Mouse (Mus musculus) kidney, adult 2 months (tissue): ENCODE results near the gene Col8a1. TPM values are rescaled to one million over a fixed set of nuclear protein-coding genes. Genes with fewer than 3 reads are reported as not detected.
A peak's percentile ranks its signal among the peaks of the same experiment; 100 is the strongest.

Experiments used
- DNase-seq: peaks from one replicate; pipeline ENCODE4 v3.0.0; 2021
- H3K27ac ChIP-seq: fragments of 200-500 bp; 2 replicates; pipeline ENCODE4 v1.5.1; 2012; ENCODE audit warnings: low read depth, low read length, control low read depth, inconsistent platforms; ENCODE audit not compliant: insufficient read depth
- H3K27me3 ChIP-seq: fragments of 200-500 bp; replicated peaks from 2 replicates; pipeline ENCODE4 v1.6.1; 2012; ENCODE audit warnings: mild to moderate bottlenecking, moderate library complexity, low read length, inconsistent platforms; ENCODE audit not compliant: control insufficient read depth, insufficient read depth
- H3K36me3 ChIP-seq: fragments of 200-500 bp; 2 replicates; pipeline ENCODE4 v1.6.1; 2012; ENCODE audit warnings: mild to moderate bottlenecking, moderate library complexity, low read length, inconsistent platforms; ENCODE audit not compliant: control insufficient read depth, insufficient read depth
- H3K4me1 ChIP-seq: fragments of 200-500 bp; 2 replicates; pipeline ENCODE4 v1.6.1; 2011; ENCODE audit warnings: low read length; ENCODE audit not compliant: control insufficient read depth, insufficient read depth
- H3K4me3 ChIP-seq: fragments of 200-500 bp; 2 replicates; pipeline ENCODE4 v1.5.1; 2011; ENCODE audit warnings: mild to moderate bottlenecking, low read depth, low read length, control low read depth; ENCODE audit not compliant: insufficient read depth
- CTCF ChIP-seq: fragments of 200-500 bp; conservative IDR thresholded peaks from 2 replicates; pipeline ENCODE4 v1.5.1; 2011; ENCODE audit warnings: low read depth, mild to moderate bottlenecking, control low read depth, low read length, moderate library complexity, mixed read lengths; ENCODE audit not compliant: insufficient read depth, insufficient read length
- POLR2A ChIP-seq: fragments of 200-500 bp; IDR thresholded peaks from one replicate; pipeline ENCODE4 v1.6.1; 2011; ENCODE audit warnings: low read depth, low read length, control low read depth
- WGBS: fragments of 180-500 bp; shearing (Covaris S2); methylation state at CpG from one replicate; pipeline ENCODE4 v1.1.7; 2018; 5-methylcytosine and 5-hydroxymethylcytosine counted together
- polyA plus RNA-seq: library from polyadenylated mRNA; depleted of rRNA; stranded (reverse); fragments of >200 nt; gene quantifications from 2 replicates; pipeline ENCODE4 v1.2.3, GENCODE M21; 2012; rRNA removed

Gene Col8a1
- 2.1 TPM in 2 replicates for polyA plus RNA-seq

DNA sequence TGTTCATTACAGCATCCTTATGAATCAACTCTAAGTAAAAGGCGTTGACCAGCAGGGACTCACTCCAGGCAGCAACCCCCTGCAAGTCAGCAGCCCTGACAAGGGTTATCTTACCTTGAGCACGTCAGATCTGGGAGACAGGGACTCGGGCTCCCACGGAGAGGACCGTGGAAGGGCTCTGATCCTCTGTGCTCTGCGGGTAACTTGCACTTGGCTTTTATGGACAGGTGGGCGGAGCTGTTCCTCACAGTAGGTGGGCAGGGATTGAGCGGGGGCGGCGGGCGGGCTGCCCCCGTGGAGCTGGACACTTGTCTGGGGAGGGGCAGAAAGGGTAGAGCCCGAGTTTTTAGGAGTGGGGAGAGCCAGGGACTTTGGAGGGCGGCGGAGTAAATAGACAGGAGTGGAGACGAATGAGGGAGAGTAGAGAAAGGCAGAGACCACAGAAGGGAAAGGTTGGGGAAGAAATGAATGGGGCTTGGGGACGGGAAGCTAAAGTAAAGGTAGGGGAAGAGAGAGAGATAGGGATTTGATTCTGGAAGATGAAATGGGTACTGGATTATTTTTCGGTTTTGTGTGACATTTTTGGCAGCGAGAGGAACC, at the start of gene Col8a1:
Col8a1 (minus strand) TSS at position 212 of the 600 bp plus-strand sequence.
- Histone ChIP-seq H3K4me3 (peak within 1 kb of the TSS; percentile 36), H3K36me3 (no peaks in the 10 kb centered on the region), H3K4me1 (no peaks in the 10 kb centered on the region), H3K27me3 (no peaks in the 10 kb centered on the region), H3K27ac (0 out of 2 replicates have a peak within 1 kb of the TSS, but pooled peaks have one; percentile 41)
- no peak for TF ChIP-seq CTCF
- TF ChIP-seq POLR2A, result no peak
- 3% methylated on average over 19 of the region's 19 CpGs for WGBS
- DNase-seq, result peak; percentile 27

DNA sequence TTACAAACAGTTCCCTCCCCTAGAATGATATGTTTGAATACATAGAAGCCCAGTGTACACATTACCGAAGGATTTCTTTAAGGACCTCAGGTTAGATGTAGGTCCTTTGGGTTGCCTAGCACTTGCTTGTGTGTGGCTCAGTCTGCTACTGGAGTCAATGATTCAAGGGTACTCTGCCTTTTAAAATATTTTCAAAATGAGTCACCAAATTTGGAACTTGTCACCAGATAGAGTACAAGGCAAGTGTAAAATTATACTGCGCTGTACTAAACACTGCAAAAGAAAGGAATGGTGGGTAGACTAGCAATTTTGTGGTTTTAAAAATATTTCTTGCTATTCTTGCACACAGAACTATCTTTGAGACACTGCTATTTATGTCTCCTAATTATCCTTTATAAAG, 47.3 kb upstream of the Col8a1 start:
- no peak for TF ChIP-seq CTCF
- TF ChIP-seq POLR2A, result no peak
- no peak overlapping the region for H3K4me3 ChIP-seq
- WGBS, result 96% methylated on average over 2 of the region's 2 CpGs
- no peak for DNase-seq
- H3K27me3 ChIP-seq, result no peaks in the 10 kb centered on the region
- no peaks in the 10 kb centered on the region for H3K4me1 ChIP-seq
- H3K27ac ChIP-seq, result no peak overlapping the region
- no peaks in the 10 kb centered on the region for H3K36me3 ChIP-seq

DNA sequence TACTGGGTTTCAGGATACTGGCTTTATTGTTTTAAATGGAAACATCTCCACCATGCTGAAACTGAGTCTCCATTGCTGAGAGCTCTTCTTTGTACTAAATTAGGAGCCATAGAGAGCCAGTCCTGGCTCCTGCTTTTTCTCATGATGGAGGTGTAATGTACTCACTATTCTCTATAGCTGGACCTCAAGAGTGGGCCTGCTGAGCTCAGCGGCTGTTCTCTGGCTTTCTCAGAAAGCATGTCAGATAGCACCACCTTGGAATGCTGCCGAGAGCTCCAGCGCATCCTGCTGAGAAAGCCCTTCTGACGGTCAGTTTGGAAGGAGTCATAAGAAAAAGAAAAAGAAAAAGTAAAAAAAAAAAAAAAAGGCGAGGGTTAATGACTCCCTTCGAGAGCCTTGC, 41.8 kb upstream of the Col8a1 start:
- Histone ChIP-seq H3K27ac (no peak overlapping the region), H3K4me3 (no peak overlapping the region), H3K27me3 (no peaks in the 10 kb centered on the region), H3K36me3 (no peaks in the 10 kb centered on the region), H3K4me1 (no peaks in the 10 kb centered on the region)
- DNase-seq, result no peak
- 79% methylated on average over 6 of the region's 6 CpGs for WGBS
- no peak for TF ChIP-seq POLR2A
- no peak for TF ChIP-seq CTCF

DNA sequence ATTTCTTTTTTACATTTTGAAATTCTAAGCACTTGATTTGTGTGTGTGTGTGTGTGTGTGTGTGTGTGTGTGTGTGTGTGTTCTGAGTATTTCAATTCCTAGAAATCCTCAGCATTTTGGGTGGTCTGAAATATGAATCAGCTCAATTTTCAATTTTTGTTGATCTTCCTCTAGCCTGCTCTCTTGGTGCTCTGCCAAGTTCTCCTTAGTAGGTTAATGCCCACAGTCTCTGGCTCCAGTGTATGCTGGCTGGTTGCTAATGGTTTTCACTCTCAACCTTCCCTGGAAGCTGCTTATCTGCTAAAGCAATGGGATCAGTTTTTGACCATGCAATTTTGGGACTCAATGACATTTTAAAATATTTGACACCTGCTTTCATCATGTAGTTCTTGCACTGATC, 24.5 kb upstream of the Col8a1 start:
- Histone ChIP-seq H3K27ac (no peak overlapping the region), H3K36me3 (no peaks in the 10 kb centered on the region), H3K4me3 (no peak overlapping the region), H3K27me3 (0 out of 2 replicates have a peak, but pooled peaks cover 1% of the 10 kb centered on the region), H3K4me1 (no peaks in the 10 kb centered on the region)
- TF ChIP-seq CTCF, result no peak
- no peak for TF ChIP-seq POLR2A
- no peak for DNase-seq

DNA sequence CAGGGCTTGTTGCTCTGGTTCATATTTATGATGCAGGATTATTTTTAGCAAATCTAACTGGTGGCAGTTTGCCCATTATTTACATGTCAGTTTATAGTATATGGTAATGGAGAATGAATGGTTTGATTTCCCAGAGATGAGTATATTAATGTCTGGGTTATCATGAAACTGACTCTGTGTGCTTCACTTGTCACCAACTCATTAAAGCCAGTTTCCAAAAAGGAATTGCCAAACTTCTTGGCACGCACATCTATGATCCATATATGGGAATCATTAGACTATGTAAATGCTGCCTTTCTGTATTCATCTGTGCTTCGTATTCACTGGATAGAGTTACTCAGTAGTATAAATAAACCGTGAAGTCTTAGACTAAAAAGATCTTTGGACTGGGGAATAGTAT, 11.1 kb upstream of the Col8a1 start:
- 84% methylated on average over 3 of the region's 3 CpGs for WGBS
- Histone ChIP-seq H3K27me3 (no peaks in the 10 kb centered on the region), H3K4me1 (no peaks in the 10 kb centered on the region), H3K36me3 (no peaks in the 10 kb centered on the region), H3K27ac (no peak overlapping the region), H3K4me3 (no peak overlapping the region)
- TF ChIP-seq POLR2A (no peak), CTCF (no peak)
- DNase-seq, result no peak

DNA sequence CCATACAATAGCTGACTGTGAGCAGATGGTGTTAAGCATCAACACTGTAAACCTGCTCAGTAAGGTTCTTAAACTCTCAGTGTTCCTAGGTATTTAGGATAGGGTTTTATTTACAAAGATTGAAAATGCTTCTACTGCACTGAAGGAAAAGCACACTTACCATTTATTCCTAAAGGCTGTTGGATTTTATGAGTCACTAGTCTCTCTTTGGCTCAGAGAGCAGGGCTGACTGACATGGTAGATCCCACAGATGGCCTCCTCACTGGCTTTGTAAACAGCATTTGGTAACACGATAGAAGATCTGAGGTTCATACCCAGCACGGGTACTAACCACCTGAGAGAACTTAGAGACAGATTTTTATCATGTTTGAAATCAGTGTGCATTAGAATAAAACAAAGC, 5.3 kb upstream of the Col8a1 start:
- 45% methylated on average over 2 of the region's 2 CpGs for WGBS
- Histone ChIP-seq H3K36me3 (no peaks in the 10 kb centered on the region), H3K4me3 (no peak overlapping the region), H3K4me1 (no peaks in the 10 kb centered on the region), H3K27me3 (no peaks in the 10 kb centered on the region), H3K27ac (no peak overlapping the region)
- TF ChIP-seq POLR2A (no peak), CTCF (no peak)
- DNase-seq, result no peak

DNA sequence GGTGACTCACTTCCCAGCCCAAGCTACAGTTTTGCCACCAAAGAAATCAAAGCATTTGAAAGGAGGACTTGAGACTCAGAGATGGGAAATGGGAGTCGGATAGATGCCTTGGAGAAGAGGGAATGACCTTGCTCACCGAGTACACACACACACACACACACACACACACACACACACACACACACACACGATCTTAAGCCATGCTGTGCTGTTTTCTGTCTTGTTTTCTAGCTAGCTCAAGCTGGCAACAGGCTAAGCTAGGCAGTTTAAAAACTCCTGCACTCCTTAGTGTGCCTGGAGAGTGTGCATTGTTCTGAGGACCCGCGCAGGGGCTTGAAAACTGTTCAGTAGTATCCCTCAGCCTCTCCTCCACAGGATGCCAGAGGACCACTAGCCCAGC, 1.2 kb upstream of the Col8a1 start:
- no peak overlapping the region for H3K27ac ChIP-seq
- no peak overlapping the region for H3K4me3 ChIP-seq
- no peaks in the 10 kb centered on the region for H3K27me3 ChIP-seq
- DNase-seq, result no peak
- H3K4me1 ChIP-seq, result no peaks in the 10 kb centered on the region
- H3K36me3 ChIP-seq, result no peaks in the 10 kb centered on the region
- WGBS, result 49% methylated on average over 5 of the region's 5 CpGs
- TF ChIP-seq CTCF (no peak), POLR2A (no peak)

DNA sequence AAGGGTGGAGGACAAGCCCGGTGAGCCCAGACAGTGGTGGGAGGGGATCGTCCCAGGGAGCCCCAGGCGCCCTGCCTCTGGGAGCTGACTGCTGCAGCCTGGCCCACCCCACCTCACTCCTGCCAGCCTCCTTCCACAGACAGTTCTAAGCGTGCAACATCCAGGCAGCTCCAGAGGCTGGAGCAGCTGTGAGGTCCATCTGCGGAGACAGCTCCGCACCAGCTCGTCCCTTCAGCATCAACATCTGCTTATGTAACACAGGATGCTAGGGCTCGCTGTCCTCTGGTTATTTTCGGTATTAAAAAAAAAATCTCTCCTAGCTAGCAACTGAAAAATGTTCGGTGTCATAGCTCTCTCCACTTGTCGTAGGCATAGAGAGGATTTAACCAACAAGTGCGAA, 704 bp upstream of the Col8a1 start:
- Histone ChIP-seq H3K4me3 (peak overlapping the region; percentile 27), H3K27ac (no peak overlapping the region), H3K4me1 (no peaks in the 10 kb centered on the region), H3K36me3 (no peaks in the 10 kb centered on the region), H3K27me3 (no peaks in the 10 kb centered on the region)
- DNase-seq, result peak; percentile 14
- WGBS, result 16% methylated on average over 12 of the region's 12 CpGs
- no peak for TF ChIP-seq POLR2A
- no peak for TF ChIP-seq CTCF
